Mouse (Mus musculus) neural tube, embryonic 11.5 days (tissue): Measurements from ENCODE around the gene Golm1. TPM values are rescaled to one million over a fixed set of nuclear protein-coding genes. Genes with fewer than 3 reads are reported as not detected.

Experiments used
- ATAC-seq: fragments of 200-750 bp; cut with Nextera tagmentation; 2 replicates; pipeline ENCODE4 v1.8.0; 2017; ENCODE audit warnings: moderate number of reproducible peaks, mild to moderate bottlenecking, moderate TSS enrichment, moderate library complexity; ENCODE audit not compliant: insufficient read depth, low FRiP score, low TSS enrichment
- DNase-seq: peaks from one replicate; pipeline ENCODE4 v3.0.0-alpha.2; 2015; ENCODE audit warnings: low spot score
- H3K27ac ChIP-seq: fragments of 300-500 bp; sonication (generic); 2 replicates; pipeline ENCODE4 v1.5.1; 2014; ENCODE audit warnings: low read depth, mild to moderate bottlenecking, low read length
- H3K27me3 ChIP-seq: fragments of 300-500 bp; sonication (generic); 2 replicates; pipeline ENCODE4 v1.6.1; 2014; ENCODE audit warnings: mild to moderate bottlenecking, low read length, mixed read lengths; ENCODE audit not compliant: control insufficient read depth, insufficient read depth
- H3K36me3 ChIP-seq: fragments of 300-500 bp; sonication (generic); 2 replicates; pipeline ENCODE4 v1.6.1; 2014; ENCODE audit warnings: mild to moderate bottlenecking, low read length, moderate library complexity, mixed read lengths; ENCODE audit not compliant: control insufficient read depth, insufficient read depth
- H3K4me1 ChIP-seq: fragments of 300-500 bp; sonication (generic); 2 replicates; pipeline ENCODE4 v1.6.1; 2014; ENCODE audit warnings: low read length, mixed read lengths; ENCODE audit not compliant: control insufficient read depth, insufficient read depth
- H3K4me2 ChIP-seq: fragments of 300-500 bp; sonication (generic); 2 replicates; pipeline ENCODE4 v1.6.1; 2014; ENCODE audit warnings: low read depth, mild to moderate bottlenecking, moderate library complexity
- H3K4me3 ChIP-seq: fragments of 300-500 bp; sonication (generic); 2 replicates; pipeline ENCODE4 v1.5.1; 2014; ENCODE audit warnings: low read depth, low read length
- H3K9ac ChIP-seq: fragments of 300-500 bp; sonication (generic); 2 replicates; pipeline ENCODE4 v1.6.1; 2014; ENCODE audit warnings: mild to moderate bottlenecking, low read length
- H3K9me3 ChIP-seq: fragments of 300-500 bp; sonication (generic); 2 replicates; pipeline ENCODE4 v1.6.1; 2016; ENCODE audit warnings: low read length; ENCODE audit not compliant: control insufficient read depth
- WGBS: fragments of 180-500 bp; shearing (Covaris S2); extraction: QIAGEN DNeasy Blood & Tissue Kit; methylation state at CpG from one replicate; pipeline ENCODE4 v1.1.7; 2014; 5-methylcytosine and 5-hydroxymethylcytosine counted together
- polyA plus RNA-seq: library from polyadenylated mRNA; unstranded; fragments of >200 nt; fragmentation: Nextera tagmentation; extraction: Ambion mirVana; gene quantifications from 2 replicates; pipeline ENCODE4 v1.2.1, GENCODE M21; 2014

Golm1 gene
- polyA plus RNA-seq, 1 experiment from 2014 or later = 142 TPM

DNA sequence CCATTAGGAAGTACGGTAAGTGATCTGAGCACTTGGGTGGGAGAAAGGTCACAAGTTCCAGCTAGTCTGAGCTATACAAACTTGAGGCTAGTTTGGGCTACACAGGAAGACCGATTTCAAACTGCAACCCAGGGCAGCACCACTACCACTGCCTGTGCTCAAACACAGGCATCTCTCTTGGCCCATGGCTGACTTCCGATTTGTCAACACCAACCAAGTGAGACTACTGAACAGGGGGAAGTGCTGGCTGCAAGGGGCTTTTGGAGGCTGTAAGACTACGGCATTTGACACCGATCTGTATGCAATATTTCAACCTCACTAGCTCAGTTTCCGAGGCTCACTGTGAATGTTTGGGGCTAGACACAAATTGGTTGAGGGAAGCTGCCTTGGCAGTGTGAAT, 28.1 kb downstream of the Golm1 start:
- H3K27me3 ChIP-seq = no peaks in the 10 kb centered on the region
- DNase-seq (no peak), ATAC-seq (no peak)
- H3K9ac ChIP-seq = no peak overlapping the region
- H3K9me3 ChIP-seq = no peaks in the 10 kb centered on the region
- peaks cover 3% of the 10 kb centered on the region; the same call in 1 of the 2 replicates for H3K4me1 ChIP-seq
- H3K36me3 ChIP-seq = peaks cover 12% of the 10 kb centered on the region; the same call in 1 of the 2 replicates
- 92% methylated on average over 6 of the region's 6 CpGs for WGBS
- H3K27ac ChIP-seq = no peak overlapping the region
- H3K4me3 ChIP-seq = no peak overlapping the region
- no peak overlapping the region for H3K4me2 ChIP-seq

GRCm38 (mm10) chr13:59646674-59647244, 28.9 kb downstream of the Golm1 start:
- H3K27me3 ChIP-seq = no peaks in the 10 kb centered on the region
- H3K4me1 ChIP-seq = no peaks in the 10 kb centered on the region
- 72% methylated on average over 11 of the region's 11 CpGs for WGBS
- DNase-seq (peak; percentile 29), ATAC-seq (no peak)
- no peak overlapping the region for H3K4me2 ChIP-seq
- no peaks in the 10 kb centered on the region for H3K9me3 ChIP-seq
- H3K36me3 ChIP-seq = peaks cover 12% of the 10 kb centered on the region; the same call in 1 of the 2 replicates
- no peak overlapping the region for H3K9ac ChIP-seq
- H3K4me3 ChIP-seq = no peak overlapping the region
- H3K27ac ChIP-seq = no peak overlapping the region

GRCm38 (mm10) chr13:59645491-59645890, 30.1 kb downstream of the Golm1 start:
- no peak for ATAC-seq
- H3K9me3 ChIP-seq = no peaks in the 10 kb centered on the region
- H3K9ac ChIP-seq = no peak overlapping the region
- 92% methylated on average over 3 of the region's 3 CpGs for WGBS
- no peak overlapping the region for H3K4me2 ChIP-seq
- DNase-seq = no peak
- no peak overlapping the region for H3K4me3 ChIP-seq
- H3K4me1 ChIP-seq = no peaks in the 10 kb centered on the region
- peaks cover 12% of the 10 kb centered on the region; the same call in 1 of the 2 replicates for H3K36me3 ChIP-seq
- no peak overlapping the region for H3K27ac ChIP-seq
- no peaks in the 10 kb centered on the region for H3K27me3 ChIP-seq

DNA sequence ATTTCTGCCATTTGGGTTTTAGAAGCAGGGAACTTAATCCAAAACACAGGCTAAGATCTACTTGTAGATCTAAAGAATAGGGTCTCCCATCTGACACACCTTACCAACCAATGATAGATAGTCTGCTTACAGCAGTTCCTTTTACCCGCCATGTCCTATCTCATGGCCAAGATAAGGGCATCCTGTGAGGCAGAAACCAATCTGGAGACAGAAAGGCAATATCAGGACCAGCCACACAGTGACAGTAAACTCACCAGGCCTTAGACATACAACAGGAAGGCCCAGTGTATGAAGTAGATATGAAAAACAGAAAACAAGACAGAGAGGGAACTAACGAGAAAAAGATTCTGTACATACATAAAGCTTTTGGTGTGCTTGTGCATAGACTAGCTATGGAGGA, 32.8 kb downstream of the Golm1 start:
- DNase-seq = no peak
- 93% methylated on average over 2 of the region's 2 CpGs for WGBS
- no peak overlapping the region for H3K9ac ChIP-seq

GRCm38 (mm10) chr13:59640178-59640440, 35.5 kb downstream of the Golm1 start:
- H3K4me2 ChIP-seq = no peak overlapping the region
- H3K4me3 ChIP-seq = no peak overlapping the region
- H3K27ac ChIP-seq = no peak overlapping the region
- WGBS = 90% methylated on average over 6 of the region's 6 CpGs
- H3K27me3 ChIP-seq = no peaks in the 10 kb centered on the region
- H3K9me3 ChIP-seq = no peaks in the 10 kb centered on the region
- no peaks in the 10 kb centered on the region for H3K4me1 ChIP-seq
- DNase-seq (no peak), ATAC-seq (no peak)
- H3K9ac ChIP-seq = no peak overlapping the region
- H3K36me3 ChIP-seq = peaks cover 20% of the 10 kb centered on the region

More for the DNA sequence above, 32.8 kb downstream of the Golm1 start:
- Histone ChIP-seq H3K27me3 (no peaks in the 10 kb centered on the region), H3K36me3 (peaks cover 13% of the 10 kb centered on the region), H3K9me3 (no peaks in the 10 kb centered on the region), H3K4me1 (no peaks in the 10 kb centered on the region), H3K4me2 (no peak overlapping the region), H3K4me3 (no peak overlapping the region), H3K27ac (no peak overlapping the region)
- no peak for ATAC-seq

- ATAC-seq (no peak), DNase-seq (no peak)
- Histone ChIP-seq H3K9me3 (no peaks in the 10 kb centered on the region), H3K4me3 (no peak overlapping the region), H3K4me1 (no peaks in the 10 kb centered on the region), H3K9ac (no peak overlapping the region), H3K27ac (no peak overlapping the region), H3K36me3 (peaks cover 20% of the 10 kb centered on the region), H3K27me3 (no peaks in the 10 kb centered on the region), H3K4me2 (no peak overlapping the region)
- 93% methylated on average over 16 of the region's 16 CpGs for WGBS
These were observed 36.0 kb downstream of the Golm1 start for GRCm38 (mm10) chr13:59639368-59640177.

DNA sequence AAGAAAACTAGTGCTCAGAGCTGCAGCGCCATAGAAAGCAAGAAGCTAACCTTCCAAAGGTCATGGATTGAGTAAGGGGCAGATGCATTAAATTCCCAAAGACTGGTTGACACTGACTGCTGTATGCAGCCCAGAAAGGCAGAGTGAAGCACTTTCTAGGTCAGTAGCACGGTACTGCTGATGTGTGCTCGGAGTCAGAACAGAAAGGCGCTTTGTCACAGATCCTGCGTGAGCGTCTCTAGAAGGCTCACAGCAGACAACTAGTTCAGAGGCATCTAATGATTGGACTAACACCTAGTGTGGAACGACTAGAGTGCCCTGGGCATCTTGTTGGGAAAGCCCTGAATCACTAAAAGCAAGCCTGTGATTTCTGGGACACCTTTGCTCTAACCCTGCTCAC, 37.8 kb downstream of the Golm1 start:
- WGBS = 91% methylated on average over 7 of the region's 7 CpGs
- Histone ChIP-seq H3K9me3 (no peaks in the 10 kb centered on the region), H3K4me2 (no peak overlapping the region), H3K36me3 (peaks cover 26% of the 10 kb centered on the region), H3K27ac (no peak overlapping the region), H3K9ac (no peak overlapping the region), H3K4me3 (no peak overlapping the region), H3K4me1 (no peaks in the 10 kb centered on the region), H3K27me3 (no peaks in the 10 kb centered on the region)
- ATAC-seq = no peak
- DNase-seq = no peak

GRCm38 (mm10) chr13:59634637-59635036, 41.0 kb downstream of the Golm1 start:
- no peak overlapping the region for H3K4me3 ChIP-seq
- DNase-seq (no peak), ATAC-seq (no peak)
- no peaks in the 10 kb centered on the region for H3K9me3 ChIP-seq
- H3K4me1 ChIP-seq = no peaks in the 10 kb centered on the region
- WGBS = 78% methylated on average over 5 of the region's 5 CpGs
- H3K9ac ChIP-seq = no peak overlapping the region
- no peak overlapping the region for H3K27ac ChIP-seq
- H3K4me2 ChIP-seq = no peak overlapping the region
- H3K27me3 ChIP-seq = no peaks in the 10 kb centered on the region
- H3K36me3 ChIP-seq = peaks cover 40% of the 10 kb centered on the region

- Histone ChIP-seq H3K27me3 (no peaks in the 10 kb centered on the region), H3K4me3 (no peak overlapping the region), H3K4me2 (no peak overlapping the region), H3K27ac (no peak overlapping the region), H3K4me1 (no peaks in the 10 kb centered on the region), H3K9ac (no peak overlapping the region), H3K36me3 (peaks cover 20% of the 10 kb centered on the region), H3K9me3 (no peaks in the 10 kb centered on the region)
- DNase-seq = no peak
- no peak for ATAC-seq
- WGBS = 94% methylated on average over 7 of the region's 7 CpGs
These were observed 48.9 kb downstream of the Golm1 start for GRCm38 (mm10) chr13:59626739-59627138.
